Mouse (Mus musculus) olfactory bulb, adult 2 months (tissue): ENCODE data around the gene Il2ra.

Experiments used
- CTCF ChIP-seq: fragments of 200-500 bp; IDR thresholded peaks from 2 replicates; pipeline ENCODE4 v1.5.1; 2012; ENCODE audit warnings: low read depth, mild to moderate bottlenecking, low read length, moderate library complexity; ENCODE audit not compliant: insufficient read depth
- POLR2A ChIP-seq: fragments of 200-500 bp; IDR thresholded peaks from 2 replicates; pipeline ENCODE4 v1.6.1; 2012; ENCODE audit warnings: mild to moderate bottlenecking, low read depth, low read length, moderate library complexity; ENCODE audit not compliant: insufficient read depth

- TF ChIP-seq POLR2A: no peak
- no peak for TF ChIP-seq CTCF
Observed at GRCm38 (mm10) chr2:11597906-11598305, 44.7 kb upstream of the Il2ra start.
